Mouse (Mus musculus): ENCODE results near the gene Fbxw5.

Fbxw5 gene

GRCm38 (mm10) chr2:25500576-25501405 is at the start of gene Fbxw5:
TSS of gene Fbxw5 (plus strand) at chr2:25500750.
- DNase-seq: peak; percentile 86

GRCm38 (mm10) chr2:25450853-25451647 is 49.5 kb upstream of the Fbxw5 start:
- DNase-seq: no peak

- DNase-seq: no peak
Measured at GRCm38 (mm10) chr2:25452951-25453350, 47.6 kb upstream of the Fbxw5 start.

DNA sequence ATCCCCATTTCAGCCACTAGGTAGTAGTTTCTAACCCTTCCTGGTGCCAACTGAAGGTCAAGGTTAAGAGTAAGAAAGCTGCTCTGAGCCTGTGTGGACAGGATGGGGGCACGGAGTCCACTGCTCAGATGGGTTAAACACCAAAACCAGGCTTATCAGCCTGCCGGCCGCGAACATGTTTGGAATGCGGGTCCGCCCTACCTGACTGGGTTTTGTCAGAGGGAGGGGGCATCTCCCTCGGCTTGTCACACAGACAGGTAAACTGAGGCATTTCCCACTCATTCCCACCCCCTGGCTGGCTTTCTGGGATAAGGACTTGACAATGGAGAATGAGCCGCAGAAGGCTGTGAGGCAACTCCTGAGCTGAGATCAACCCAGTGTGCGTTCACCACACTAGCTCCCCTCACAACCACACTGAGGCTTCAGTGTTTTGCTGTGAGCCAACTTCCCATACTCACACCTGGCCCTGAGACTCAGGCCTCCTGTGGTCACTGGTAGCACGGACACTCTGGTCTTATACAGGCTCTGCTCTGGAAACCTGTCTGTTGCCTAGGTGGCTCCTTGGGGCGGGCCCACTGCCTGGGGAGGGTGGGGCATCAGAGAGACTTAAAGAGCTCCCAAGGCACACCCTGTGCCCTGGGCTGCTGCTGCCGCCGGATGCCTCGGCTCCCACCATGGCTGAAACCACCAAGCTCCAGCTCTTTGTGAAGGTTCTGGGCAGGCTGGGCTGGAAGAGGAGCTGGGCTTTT is 44.2 kb upstream of the Fbxw5 start, which contains the start of gene Clic3:
Gene Clic3, plus strand, starts transcription at position 634 of the 749 bp plus-strand sequence.
- no peak for DNase-seq

- no peak for DNase-seq
Measured at GRCm38 (mm10) chr2:25457022-25457896, 43.3 kb upstream of the Fbxw5 start.

GRCm38 (mm10) chr2:25458911-25459310 is 41.6 kb upstream of the Fbxw5 start:
- DNase-seq: no peak

DNA sequence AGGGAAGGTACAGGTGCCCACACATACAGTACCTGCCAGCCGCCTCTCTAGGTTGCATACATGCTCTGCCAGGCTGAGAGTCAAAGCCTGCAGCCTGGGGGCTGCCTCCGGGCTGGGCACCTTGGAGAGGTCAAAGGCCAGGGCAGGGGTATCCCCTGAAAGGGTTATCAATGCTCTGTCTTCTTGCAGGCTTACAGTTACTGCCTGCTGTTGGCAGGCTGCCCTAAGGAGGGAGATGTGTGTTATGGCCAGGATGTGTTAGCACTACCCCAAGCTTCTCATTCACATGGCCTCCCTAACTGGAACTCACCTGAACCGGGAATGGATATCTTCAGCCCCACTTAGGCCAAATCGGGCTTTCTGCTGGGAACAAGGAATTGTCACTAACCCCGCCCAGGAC is 40.4 kb upstream of the Fbxw5 start:
- DNase-seq: peak; percentile 47

DNA sequence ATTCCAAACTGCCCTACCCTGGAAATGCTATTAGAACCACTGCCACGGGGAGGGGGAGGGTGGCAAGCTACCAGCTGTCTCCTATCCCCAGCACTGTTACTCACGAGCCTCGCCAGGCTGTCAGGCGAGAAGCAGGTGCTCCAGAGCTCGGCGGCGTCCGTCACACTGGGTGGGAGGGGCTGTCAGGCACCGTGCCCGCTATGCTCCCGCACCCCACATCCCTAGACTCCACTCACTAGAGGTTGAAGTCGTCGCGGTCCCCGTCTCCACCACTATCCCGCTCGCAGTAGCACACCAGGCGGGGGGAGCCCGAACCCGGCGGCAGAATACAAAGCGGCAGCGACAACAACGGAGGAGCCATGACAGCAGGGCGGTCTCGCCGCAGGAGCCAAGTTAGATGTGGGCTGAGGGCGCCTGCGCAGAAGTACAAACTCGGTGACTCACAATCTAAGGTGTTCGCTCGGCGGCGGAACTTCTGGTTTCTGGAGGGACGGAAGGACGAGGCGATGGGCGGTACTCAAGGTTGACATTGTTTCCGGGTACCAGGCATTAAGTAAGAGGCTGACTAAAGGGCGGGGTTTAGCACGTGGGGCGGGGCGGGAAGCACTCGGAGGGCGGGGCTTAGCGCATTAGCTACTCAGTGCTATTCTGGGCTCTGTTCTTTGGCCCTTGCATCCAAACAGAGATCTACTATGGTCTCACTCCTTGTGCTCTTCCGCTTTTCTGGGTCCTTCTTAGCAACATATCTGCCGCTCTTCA is 39.8 kb upstream of the Fbxw5 start, which contains the start of gene Paxx:
Gene Paxx, minus strand, starts transcription at position 544 of the 759 bp plus-strand sequence.
- peak; percentile 92 for DNase-seq

GRCm38 (mm10) chr2:25461407-25461806 is 39.1 kb upstream of the Fbxw5 start:
- no peak for DNase-seq

GRCm38 (mm10) chr2:25463630-25464029 is 36.9 kb upstream of the Fbxw5 start:
- DNase-seq: no peak

- DNase-seq: no peak
Measured at GRCm38 (mm10) chr2:25465256-25465655, 35.3 kb upstream of the Fbxw5 start.

- no peak for DNase-seq
Measured at GRCm38 (mm10) chr2:25465816-25466635, 34.5 kb upstream of the Fbxw5 start.

GRCm38 (mm10) chr2:25467606-25468303 is 32.8 kb upstream of the Fbxw5 start:
- DNase-seq: no peak

- DNase-seq: peak; percentile 50
Measured at GRCm38 (mm10) chr2:25468962-25469915, 31.3 kb upstream of the Fbxw5 start.

DNA sequence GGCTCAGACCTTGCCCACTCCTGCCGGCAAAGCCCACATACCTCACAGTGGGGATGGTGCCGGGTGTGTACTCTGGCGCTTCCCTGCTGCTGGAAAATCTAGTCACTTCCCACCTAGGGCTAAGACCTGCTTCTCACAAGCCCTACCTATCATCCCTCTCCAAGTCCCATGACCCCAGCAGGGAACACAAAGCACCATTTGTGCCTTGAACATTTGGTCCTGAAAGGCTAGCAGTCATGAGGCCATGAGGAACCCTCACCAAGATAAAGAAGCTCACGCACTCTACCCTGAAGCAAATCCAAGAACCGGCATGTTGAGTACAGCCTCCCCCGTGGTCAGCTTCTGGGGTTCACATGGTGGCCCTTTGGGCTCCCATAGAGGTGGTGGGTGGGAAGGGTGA is 30.6 kb upstream of the Fbxw5 start, which contains the start of gene Ptgds:
Gene Ptgds, minus strand, starts transcription at position 78 of the 400 bp plus-strand sequence.
- DNase-seq: no peak

DNA sequence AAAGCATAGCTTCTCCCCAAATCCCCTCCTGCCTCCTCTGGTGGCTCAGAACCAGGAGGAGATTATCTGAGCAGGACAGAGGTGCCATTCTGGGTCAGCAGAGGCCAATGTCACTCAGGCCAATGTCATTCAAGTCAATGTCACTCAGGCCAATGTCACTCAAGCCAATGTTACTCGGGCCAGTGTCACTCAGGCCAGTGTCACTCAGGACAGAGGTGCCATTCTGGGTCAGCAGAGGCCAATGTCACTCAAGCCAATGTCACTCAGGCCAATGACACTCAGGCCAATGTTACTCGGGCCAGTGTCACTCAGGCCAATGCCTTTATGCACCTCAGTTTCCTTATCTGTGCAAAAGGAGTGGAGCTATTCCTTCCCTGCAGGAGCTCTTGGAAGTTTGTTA is 28.0 kb upstream of the Fbxw5 start:
- no peak for DNase-seq

GRCm38 (mm10) chr2:25477541-25477940 is 23.0 kb upstream of the Fbxw5 start:
- no peak for DNase-seq

DNA sequence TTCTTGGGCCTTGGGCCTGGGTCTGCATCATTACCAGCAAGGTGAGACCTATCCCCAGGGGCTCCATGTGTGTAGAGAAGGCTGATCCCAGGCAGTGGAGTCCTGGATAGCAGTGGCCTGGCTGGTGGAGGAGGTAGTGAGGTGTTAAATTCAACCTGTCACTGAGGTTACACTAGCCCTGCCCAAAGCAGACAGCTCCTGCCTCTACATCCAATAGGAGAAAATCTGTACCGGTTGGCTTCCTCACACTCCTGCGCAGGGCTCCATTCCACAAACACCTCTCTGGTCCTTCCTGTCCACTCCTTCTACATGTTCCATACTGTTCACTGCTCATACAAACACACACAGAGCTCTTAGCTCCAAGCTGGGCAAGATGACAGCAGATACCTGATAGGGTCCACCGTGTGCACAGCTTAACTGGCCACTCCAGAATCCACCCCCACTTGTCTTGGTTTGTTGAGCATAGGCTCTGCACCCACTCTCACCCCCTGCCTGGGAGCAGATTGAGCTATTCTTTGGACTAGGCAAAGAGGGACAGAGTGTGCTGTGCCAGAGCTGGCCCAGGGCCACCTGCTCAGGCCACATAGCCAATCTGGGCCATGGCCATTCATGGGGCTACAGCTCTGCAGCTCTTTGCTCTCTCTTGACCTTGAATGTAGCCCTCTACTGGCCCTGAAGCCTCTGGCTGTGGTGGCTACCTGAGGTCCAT is 22.4 kb upstream of the Fbxw5 start:
- no peak for DNase-seq

Measured in right cerebral cortex, postnatal 14 days (tissue).